Mouse (Mus musculus) adrenal gland, postnatal 36 days (tissue): Measurements from ENCODE around the gene Srcin1. TPM values are rescaled to one million over a fixed set of nuclear protein-coding genes. Genes with fewer than 3 reads are reported as not detected.

Experiments
- DNase-seq, 2 experiments: peaks; one replicate each; pipeline ENCODE4 v3.0.0; 2021; ENCODE audit warnings: mixed read lengths in 1 of 2
- total RNA-seq, 2 experiments: library from RNA; stranded (reverse); gene quantifications; 2 replicates each; pipeline ENCODE4 v1.2.3; 2021

The Srcin1 gene
- total RNA-seq, 2 experiments from 2014 or later, result 6.8 to 14.5 TPM

DNA sequence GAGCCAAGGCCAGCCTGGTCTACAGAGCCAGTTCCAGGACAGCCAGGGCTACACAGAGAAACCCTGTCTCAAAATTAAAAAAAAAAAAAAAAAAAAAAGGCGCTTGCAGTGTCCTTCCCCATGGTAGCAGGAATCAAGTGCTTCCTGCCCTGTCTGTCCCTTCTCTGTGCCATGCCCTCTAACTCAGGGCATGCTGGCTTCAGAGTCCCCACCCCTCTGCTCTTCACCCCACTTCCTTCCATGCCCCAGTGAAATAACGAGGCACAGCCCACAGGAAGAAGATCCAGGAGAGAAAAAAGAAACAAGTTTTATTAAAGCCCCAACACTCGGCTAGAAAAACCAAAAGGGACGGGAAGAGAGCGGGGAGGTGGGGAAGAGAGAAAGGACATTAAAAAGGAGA, 66.9 kb downstream of the Srcin1 start:
- no peak for DNase-seq

DNA sequence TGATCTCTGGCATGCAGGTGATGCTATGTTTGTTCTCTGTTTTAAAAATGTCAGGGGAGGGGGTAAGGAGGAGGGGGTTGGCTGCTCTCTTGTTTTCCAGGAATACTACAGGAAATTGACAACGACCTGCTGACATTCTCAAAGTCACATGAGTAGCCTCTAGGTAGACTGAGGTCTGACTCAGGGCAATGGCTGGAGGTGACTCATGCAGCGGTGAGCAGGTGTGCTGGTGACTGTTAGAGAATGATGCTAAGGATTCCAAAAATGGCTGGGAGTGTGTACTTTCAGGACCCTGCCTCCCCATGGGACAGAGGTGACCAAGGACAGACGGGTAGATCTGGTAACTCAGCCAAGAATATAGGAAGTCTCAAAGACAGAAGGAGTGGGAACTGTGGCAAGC, 67.8 kb downstream of the Srcin1 start:
- DNase-seq, result no peak

DNA sequence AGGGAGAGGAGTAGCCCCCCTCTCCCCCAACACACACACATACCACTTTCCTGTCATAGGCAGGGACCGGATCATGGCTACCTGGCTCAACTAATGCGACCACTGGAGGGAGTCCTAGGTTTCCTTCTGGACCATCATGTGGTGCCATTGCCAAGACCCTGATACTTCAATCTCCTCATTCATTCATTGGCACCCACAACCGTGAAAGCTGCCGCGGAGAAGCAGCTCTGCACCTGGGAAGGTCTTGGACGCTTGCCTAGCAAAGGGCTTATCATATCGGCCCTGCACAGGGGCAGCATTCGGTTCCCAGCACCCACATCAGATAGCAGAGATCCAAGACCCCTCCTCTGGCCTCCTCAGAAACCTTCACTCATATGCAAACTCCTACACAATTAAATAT, 69.7 kb downstream of the Srcin1 start:
- DNase-seq, result no peak

DNA sequence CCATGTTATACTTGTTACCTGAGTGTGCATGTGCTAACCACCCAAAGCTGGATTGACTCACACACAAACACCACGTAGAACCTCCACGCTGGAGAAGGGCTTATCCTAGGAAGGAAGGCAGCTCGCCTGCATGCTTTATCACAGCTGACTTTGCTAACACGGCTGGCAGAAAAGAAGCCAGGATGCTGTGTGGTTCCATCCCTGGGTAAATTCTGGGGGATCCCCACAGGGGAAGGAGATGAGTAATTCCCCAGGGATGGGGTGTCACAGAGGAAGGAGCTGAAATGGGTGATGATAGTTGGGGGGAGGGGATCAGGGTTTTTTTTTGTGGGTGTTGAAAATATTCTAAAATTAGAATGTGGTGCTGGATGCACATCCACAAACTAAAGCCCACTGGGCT, 70.2 kb downstream of the Srcin1 start:
- DNase-seq, result no peak

DNA sequence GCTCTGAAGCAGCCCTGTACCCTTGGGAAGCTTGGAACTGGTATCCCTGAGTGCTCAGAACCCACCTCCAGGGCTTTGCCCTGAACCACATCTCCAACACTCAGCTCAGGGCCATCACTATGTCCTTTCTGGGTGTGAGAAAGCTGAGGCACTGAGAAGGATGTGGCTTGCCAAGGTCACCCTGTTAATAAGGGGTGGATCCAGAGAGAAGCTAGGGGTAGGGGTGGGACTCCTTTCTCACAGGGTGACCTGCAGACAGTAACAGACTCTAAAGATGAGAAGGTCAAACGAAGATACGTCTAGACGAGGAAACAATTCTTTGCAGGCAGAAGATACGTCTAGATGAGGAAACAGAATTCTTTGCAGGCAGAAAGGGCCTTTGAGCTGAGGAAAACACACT, 73.1 kb downstream of the Srcin1 start:
- DNase-seq, result no peak

- DNase-seq, result no peak
Measured at GRCm38 (mm10) chr11:97502383-97502782, 73.6 kb downstream of the Srcin1 start.

GRCm38 (mm10) chr11:97500720-97501448, 75.1 kb downstream of the Srcin1 start:
- no peak for DNase-seq

DNA sequence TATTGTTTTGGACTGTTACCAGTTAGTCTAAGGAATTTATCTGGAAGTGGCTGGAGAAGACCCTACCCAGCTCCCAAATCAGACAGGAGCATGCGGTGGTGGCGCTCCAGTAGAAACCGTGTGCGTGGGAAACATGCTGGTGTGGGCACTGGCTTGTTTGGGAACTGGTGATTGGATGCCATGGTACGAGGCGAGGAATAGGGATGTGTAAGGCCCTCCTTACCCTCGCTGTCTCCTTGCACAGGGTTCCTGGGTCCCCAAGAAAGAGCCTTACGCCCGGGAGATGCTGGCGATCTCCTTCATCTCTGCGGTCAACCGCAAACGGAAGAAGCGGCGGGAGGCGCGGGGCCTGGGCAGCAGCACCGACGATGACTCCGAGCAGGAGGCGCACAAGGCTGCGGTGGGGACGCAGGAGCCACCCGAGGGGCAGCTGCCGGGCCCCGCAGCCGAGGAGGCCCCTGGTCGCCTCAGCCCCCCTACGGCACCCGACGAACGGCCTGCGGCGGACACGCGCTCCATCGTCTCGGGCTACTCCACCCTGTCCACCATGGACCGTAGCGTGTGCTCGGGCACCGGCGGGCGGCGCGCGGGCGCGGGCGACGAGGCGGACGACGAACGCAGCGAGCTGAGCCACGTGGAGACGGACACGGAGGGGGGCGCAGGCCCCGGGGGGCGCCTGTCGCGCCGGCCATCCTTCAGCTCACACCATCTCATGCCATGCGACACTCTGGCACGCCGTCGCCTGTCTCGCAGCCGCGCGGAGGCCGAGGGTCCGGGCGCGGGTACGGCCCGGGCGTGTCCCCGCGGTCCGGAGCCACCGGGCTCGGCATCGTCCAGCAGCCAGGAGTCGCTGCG, 75.9 kb downstream of the Srcin1 start, which contains the start of gene 4933428G20Rik:
Gene 4933428G20Rik (minus strand): TSS at position 476 of the 855 bp plus-strand sequence.
- DNase-seq, result no peak

DNA sequence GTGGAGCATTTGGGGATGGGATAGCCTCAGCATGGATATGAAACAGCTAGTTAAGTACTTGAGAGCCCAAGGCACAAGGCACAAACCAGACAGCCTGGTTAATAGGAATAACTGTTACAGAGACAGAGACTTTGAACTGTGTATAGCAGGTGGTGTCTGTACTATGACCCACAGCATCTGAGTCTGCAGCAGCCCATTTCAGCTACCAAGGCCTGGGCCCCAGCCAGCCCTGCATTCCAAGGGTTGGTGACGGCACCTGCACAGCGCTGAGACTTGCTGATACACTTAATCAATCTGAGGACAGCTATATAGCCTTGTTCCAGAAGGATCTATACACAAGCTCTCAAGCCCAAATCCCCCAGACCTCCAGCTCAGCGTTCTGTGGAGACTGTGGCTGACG, 78.4 kb downstream of the Srcin1 start:
- DNase-seq, result no peak

GRCm38 (mm10) chr11:97492836-97493235, 83.2 kb downstream of the Srcin1 start:
- no peak for DNase-seq

DNA sequence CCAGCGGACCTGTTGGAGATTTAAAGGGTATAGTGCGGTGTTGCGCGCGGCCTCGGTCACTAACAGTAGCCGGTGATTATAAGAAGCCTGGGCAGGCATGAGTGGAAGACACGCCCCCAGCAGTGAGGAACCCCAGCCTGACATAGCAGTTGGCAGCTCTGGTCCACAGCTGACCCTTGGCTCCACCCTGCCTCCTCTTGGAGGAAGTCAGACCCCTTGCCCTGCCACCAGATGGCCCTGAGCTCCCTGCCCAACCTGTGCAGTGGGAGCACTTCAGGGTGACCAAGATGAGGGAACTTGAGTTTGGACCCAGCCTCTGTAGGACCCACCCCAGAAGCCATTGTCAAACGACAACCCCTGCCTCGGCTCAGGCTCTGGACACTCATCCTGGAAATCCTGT, 84.3 kb downstream of the Srcin1 start:
- no peak for DNase-seq

DNA sequence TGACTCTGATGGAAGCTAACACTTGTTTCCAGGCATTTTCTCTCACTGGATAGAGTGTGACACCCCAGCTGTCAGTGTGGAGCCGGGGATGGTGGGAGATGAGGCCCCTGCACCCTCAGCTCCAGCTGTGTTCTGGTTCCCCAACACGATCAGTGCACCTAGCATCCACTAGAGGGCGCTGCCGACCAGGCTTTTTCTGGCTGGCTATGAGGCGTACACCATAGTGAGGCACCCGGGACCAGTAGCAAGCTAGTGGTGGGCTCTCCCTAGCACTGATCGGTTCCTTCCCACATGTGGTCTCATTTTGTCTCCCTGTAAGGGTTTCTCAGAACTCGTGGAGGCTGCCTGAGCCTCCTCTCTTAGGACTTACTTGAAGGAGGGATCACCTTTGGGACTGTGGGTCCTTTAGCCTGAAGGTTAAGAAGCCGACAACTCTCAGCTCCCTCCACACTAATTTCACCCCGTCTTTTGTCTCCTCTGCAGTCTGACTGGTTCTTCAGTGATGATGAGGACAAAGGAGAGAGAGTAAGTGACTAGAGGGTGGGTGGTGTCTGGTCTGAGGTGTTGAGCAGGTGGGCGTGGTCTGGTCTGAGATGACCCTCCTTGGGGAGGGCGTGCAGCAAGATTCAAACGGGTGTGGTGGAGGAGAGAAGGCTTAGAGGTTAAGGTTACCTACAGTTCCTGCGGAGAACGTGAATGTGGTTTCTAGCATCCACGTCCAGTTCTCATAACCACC, 86.2 kb downstream of the Srcin1 start:
- peak; percentile 82 to 84 for DNase-seq

- no peak for DNase-seq
Measured at GRCm38 (mm10) chr11:97487656-97488055, 88.3 kb downstream of the Srcin1 start.

- DNase-seq, result peak in 1 of 2 experiments; percentile 33
Measured at GRCm38 (mm10) chr11:97485661-97486060, 90.3 kb downstream of the Srcin1 start.

DNA sequence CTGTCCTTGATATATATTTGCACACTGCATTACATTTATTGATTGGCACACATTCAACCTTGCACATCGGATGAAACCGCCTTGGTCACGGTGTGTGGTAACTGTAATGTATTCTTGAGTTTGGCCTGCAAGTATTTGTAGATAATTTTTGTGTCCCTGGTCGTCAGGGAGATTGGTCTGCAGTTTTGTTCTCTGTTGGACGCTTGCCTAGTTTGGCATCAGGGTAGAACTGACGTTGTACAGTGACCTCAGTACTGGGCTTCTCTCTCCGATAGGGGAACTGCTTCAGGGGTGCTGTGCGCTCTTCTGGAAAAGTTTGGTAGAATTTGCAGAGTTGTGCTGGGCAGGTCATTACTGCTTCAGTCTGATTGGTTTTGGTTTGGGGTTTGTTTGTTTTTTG, 96.2 kb downstream of the Srcin1 start:
- peak in 1 of 2 experiments; percentile 34 for DNase-seq

- no peak for DNase-seq
Measured at GRCm38 (mm10) chr11:97479085-97479484, 96.9 kb downstream of the Srcin1 start.

GRCm38 (mm10) chr11:97478345-97478744, 97.6 kb downstream of the Srcin1 start:
- DNase-seq, result no peak

DNA sequence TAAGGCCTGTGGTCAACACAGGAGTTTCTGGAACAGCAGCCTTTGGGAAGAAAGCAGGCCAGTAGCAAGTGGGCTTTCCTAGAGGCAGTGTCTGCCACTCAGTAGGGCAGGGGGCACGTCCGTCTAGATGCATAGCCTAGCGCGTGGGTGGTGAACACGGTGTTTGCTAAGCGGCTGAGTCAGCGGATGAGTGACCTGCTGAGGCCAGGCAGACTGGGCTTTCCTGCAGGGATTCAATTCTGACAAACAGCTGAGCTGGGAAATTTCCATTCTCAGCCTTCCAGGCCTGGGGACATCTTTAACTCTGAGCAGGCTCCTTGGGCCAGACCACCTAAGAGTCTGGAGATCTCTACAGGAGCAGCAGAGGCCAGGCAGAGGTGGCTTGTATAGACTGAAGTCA, 98.6 kb downstream of the Srcin1 start:
- DNase-seq, result peak; percentile 41 to 42

GRCm38 (mm10) chr11:97476334-97477095, 99.5 kb downstream of the Srcin1 start:
- DNase-seq, result peak; percentile 31 to 66

- DNase-seq, result no peak
Measured at GRCm38 (mm10) chr11:97471276-97471675, 104.7 kb downstream of the Srcin1 start.

DNA sequence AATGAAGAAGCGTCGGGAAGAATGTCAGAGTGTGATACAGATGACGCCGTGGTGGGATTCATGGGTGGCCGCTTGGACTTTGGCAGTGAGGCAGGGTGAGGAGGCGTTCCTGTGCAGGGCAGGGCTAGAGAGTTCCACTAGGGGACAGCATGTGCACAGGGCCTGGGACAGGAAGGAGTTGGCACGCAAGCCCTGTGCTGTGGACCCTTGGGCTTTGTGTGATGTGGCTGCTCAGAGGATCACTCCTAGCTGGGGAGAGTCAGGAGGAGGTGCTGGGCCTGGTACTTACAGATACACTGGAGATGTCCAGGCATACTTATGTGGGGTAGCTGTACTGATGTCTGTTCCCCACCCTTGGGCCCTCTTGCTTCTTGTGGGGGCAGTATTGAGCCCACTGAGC, 106.2 kb downstream of the Srcin1 start:
- no peak for DNase-seq
